Mouse (Mus musculus) brown adipose tissue, adult 24 weeks (tissue): ENCODE measurements around the gene Piezo1. TPM values are rescaled to one million over a fixed set of nuclear protein-coding genes. Genes with fewer than 3 reads are reported as not detected.
A peak's percentile ranks its signal among the peaks of the same experiment; 100 is the strongest.

Source experiments
- H3K27ac ChIP-seq: fragments of 200-500 bp; replicated peaks from 2 replicates; pipeline ENCODE4 v1.5.1; 2012; ENCODE audit warnings: low read depth, mild to moderate bottlenecking, low read length
- H3K4me1 ChIP-seq: fragments of 200-500 bp; 2 replicates; pipeline ENCODE4 v1.6.1; 2012; ENCODE audit warnings: low read length, mixed read lengths; ENCODE audit not compliant: control insufficient read depth, insufficient read depth, insufficient read length
- H3K4me3 ChIP-seq: fragments of 200-500 bp; 2 replicates; pipeline ENCODE4 v1.5.1; 2012; ENCODE audit warnings: low read depth, mild to moderate bottlenecking, low read length, moderate library complexity; ENCODE audit not compliant: insufficient read depth
- polyA plus RNA-seq: library from polyadenylated mRNA; stranded (reverse); fragments of >200 nt; gene quantifications from 2 replicates; pipeline ENCODE4 v1.2.4, GENCODE M21; 2012; ENCODE audit not compliant: missing spikeins, insufficient read depth, insufficient read length

Piezo1 gene
- polyA plus RNA-seq, 1 experiment: 14.7 TPM

GRCm38 (mm10) chr8:122561199-122561598 lies 10.1 kb upstream of the Piezo1 start:
- H3K4me1 ChIP-seq: peaks cover 10% of the 10 kb centered on the region
- H3K4me3 ChIP-seq: no peak overlapping the region
- 0 out of 2 replicates have a peak overlapping the region, but pooled peaks have one; percentile 8 for H3K27ac ChIP-seq

GRCm38 (mm10) chr8:122558671-122559349 lies 7.7 kb upstream of the Piezo1 start:
- Histone ChIP-seq H3K4me3 (no peak overlapping the region), H3K27ac (0 out of 2 replicates have a peak overlapping the region, but pooled peaks have one; percentile 24), H3K4me1 (peaks cover 13% of the 10 kb centered on the region)

- Histone ChIP-seq H3K4me1 (peaks cover 13% of the 10 kb centered on the region), H3K27ac (peak overlapping the region; percentile 93), H3K4me3 (no peak overlapping the region)
Measured at GRCm38 (mm10) chr8:122557248-122558038, 6.3 kb upstream of the Piezo1 start.

GRCm38 (mm10) chr8:122556030-122557009 lies 5.2 kb upstream of the Piezo1 start:
- Histone ChIP-seq H3K4me3 (peak overlapping the region; percentile 56), H3K4me1 (peaks cover 15% of the 10 kb centered on the region), H3K27ac (peak overlapping the region; percentile 93)

- Histone ChIP-seq H3K27ac (no peak overlapping the region), H3K4me1 (peaks cover 17% of the 10 kb centered on the region), H3K4me3 (no peak overlapping the region)
Measured at GRCm38 (mm10) chr8:122554786-122555185, 3.7 kb upstream of the Piezo1 start.

GRCm38 (mm10) chr8:122550995-122551264 lies 199 bp downstream of the Piezo1 start:
- peak overlapping the region; percentile 83 for H3K27ac ChIP-seq
- H3K4me1 ChIP-seq: peaks cover 27% of the 10 kb centered on the region
- H3K4me3 ChIP-seq: peak overlapping the region; percentile 85

- peak overlapping the region; percentile 83 for H3K27ac ChIP-seq
- H3K4me3 ChIP-seq: peak overlapping the region; percentile 85
- peaks cover 29% of the 10 kb centered on the region for H3K4me1 ChIP-seq
Measured at GRCm38 (mm10) chr8:122550234-122550994, 715 bp downstream of the Piezo1 start.

- Histone ChIP-seq H3K4me3 (peak overlapping the region; percentile 45), H3K27ac (peak overlapping the region; percentile 80), H3K4me1 (peaks cover 32% of the 10 kb centered on the region)
Measured at GRCm38 (mm10) chr8:122548891-122549439, 2.2 kb downstream of the Piezo1 start.

GRCm38 (mm10) chr8:122548331-122548730 lies 2.8 kb downstream of the Piezo1 start:
- Histone ChIP-seq H3K4me1 (peaks cover 33% of the 10 kb centered on the region), H3K4me3 (peak overlapping the region; percentile 45), H3K27ac (peak overlapping the region; percentile 80)

- Histone ChIP-seq H3K4me3 (peak overlapping the region; percentile 45), H3K4me1 (peaks cover 34% of the 10 kb centered on the region), H3K27ac (peak overlapping the region; percentile 80)
Measured at GRCm38 (mm10) chr8:122547815-122548214, 3.3 kb downstream of the Piezo1 start.

GRCm38 (mm10) chr8:122546811-122547453 lies 4.2 kb downstream of the Piezo1 start:
- H3K27ac ChIP-seq: peak overlapping the region; percentile 80
- peaks cover 37% of the 10 kb centered on the region for H3K4me1 ChIP-seq
- peak overlapping the region; percentile 45 for H3K4me3 ChIP-seq

GRCm38 (mm10) chr8:122546066-122546755 lies 4.9 kb downstream of the Piezo1 start:
- no peak overlapping the region for H3K4me3 ChIP-seq
- peaks cover 39% of the 10 kb centered on the region for H3K4me1 ChIP-seq
- peak overlapping the region; percentile 39 for H3K27ac ChIP-seq

GRCm38 (mm10) chr8:122544138-122544537 lies 7.0 kb downstream of the Piezo1 start:
- Histone ChIP-seq H3K27ac (no peak overlapping the region), H3K4me3 (no peak overlapping the region), H3K4me1 (peaks cover 38% of the 10 kb centered on the region)
